Mouse (Mus musculus) hindbrain, embryonic 14.5 days (tissue): Measurements from ENCODE around the gene Calml3. TPM values are rescaled to one million over a fixed set of nuclear protein-coding genes. Genes with fewer than 3 reads are reported as not detected.
A peak's percentile ranks its signal among the peaks of the same experiment; 100 is the strongest.

Experiments used
- ATAC-seq: fragments of 200-750 bp; cut with Nextera tagmentation; 2 replicates; pipeline ENCODE4 v1.8.0; 2017; ENCODE audit warnings: moderate number of reproducible peaks, mild to moderate bottlenecking, moderate TSS enrichment, moderate library complexity; ENCODE audit not compliant: low FRiP score
- DNase-seq: peaks from one replicate; pipeline ENCODE4 v3.0.0-alpha.2; 2015; ENCODE audit warnings: low spot score
- H3K27ac ChIP-seq: fragments of 300-500 bp; sonication (generic); 2 replicates; pipeline ENCODE4 v1.5.1; 2014; ENCODE audit warnings: mild to moderate bottlenecking, moderate library complexity
- H3K27me3 ChIP-seq: fragments of 300-500 bp; sonication (generic); 2 replicates; pipeline ENCODE4 v1.6.1; 2014; ENCODE audit warnings: mild to moderate bottlenecking, low read length, mixed read lengths; ENCODE audit not compliant: control insufficient read depth, insufficient read depth
- H3K36me3 ChIP-seq: fragments of 300-500 bp; sonication (generic); replicated peaks from 2 replicates; pipeline ENCODE4 v1.6.1; 2014; ENCODE audit not compliant: control insufficient read depth, insufficient read depth
- H3K4me1 ChIP-seq: fragments of 300-500 bp; sonication (generic); replicated peaks from 2 replicates; pipeline ENCODE4 v1.6.1; 2014; ENCODE audit warnings: antibody characterized with exemption, low read length, mixed read lengths; ENCODE audit not compliant: control insufficient read depth, insufficient read depth
- H3K4me2 ChIP-seq: fragments of 300-500 bp; sonication (generic); replicated peaks from 2 replicates; pipeline ENCODE4 v1.6.1; 2014; ENCODE audit warnings: mild to moderate bottlenecking, moderate library complexity
- H3K4me3 ChIP-seq: fragments of 300-500 bp; sonication (generic); replicated peaks from 2 replicates; pipeline ENCODE4 v1.5.1; 2014; ENCODE audit warnings: mild to moderate bottlenecking, low read length
- H3K9ac ChIP-seq: fragments of 300-500 bp; sonication (generic); 2 replicates; pipeline ENCODE4 v1.6.1; 2014
- H3K9me3 ChIP-seq: fragments of 300-500 bp; sonication (generic); 2 replicates; pipeline ENCODE4 v1.6.1; 2016; ENCODE audit warnings: low read length; ENCODE audit not compliant: control insufficient read depth
- WGBS: fragments of 180-500 bp; shearing (Covaris S2); extraction: QIAGEN DNeasy Blood & Tissue Kit; methylation state at CpG from one replicate; pipeline ENCODE4 v1.1.7; 2014; 5-methylcytosine and 5-hydroxymethylcytosine counted together
- polyA plus RNA-seq: library from polyadenylated mRNA; unstranded; fragments of >200 nt; fragmentation: Nextera tagmentation; extraction: Ambion mirVana; gene quantifications from 2 replicates; pipeline ENCODE4 v1.2.1, GENCODE M21; 2014

Gene Calml3
- polyA plus RNA-seq, 1 experiment from 2014 or later, result not detected

GRCm38 (mm10) chr13:3788588-3788987 lies 15.5 kb downstream of the Calml3 start:
- ATAC-seq (no peak), DNase-seq (no peak)
- Histone ChIP-seq H3K9me3 (no peaks in the 10 kb centered on the region), H3K27ac (no peak overlapping the region), H3K36me3 (no peaks in the 10 kb centered on the region), H3K4me3 (no peak overlapping the region), H3K4me1 (no peaks in the 10 kb centered on the region), H3K4me2 (no peak overlapping the region), H3K27me3 (no peaks in the 10 kb centered on the region), H3K9ac (no peak overlapping the region)
- WGBS, result 94% methylated on average over 2 of the region's 2 CpGs

- no peaks in the 10 kb centered on the region for H3K4me1 ChIP-seq
- no peaks in the 10 kb centered on the region for H3K36me3 ChIP-seq
- H3K27ac ChIP-seq, result no peak overlapping the region
- ATAC-seq, result no peak
- no peak overlapping the region for H3K9ac ChIP-seq
- no peaks in the 10 kb centered on the region for H3K9me3 ChIP-seq
- no peak overlapping the region for H3K4me3 ChIP-seq
- no peak overlapping the region for H3K4me2 ChIP-seq
- WGBS, result 88% methylated on average over 3 of the region's 3 CpGs
- no peaks in the 10 kb centered on the region for H3K27me3 ChIP-seq
- DNase-seq, result no peak
Measured at GRCm38 (mm10) chr13:3787644-3788043, 16.5 kb downstream of the Calml3 start.

GRCm38 (mm10) chr13:3787102-3787501 lies 17.0 kb downstream of the Calml3 start:
- DNase-seq (no peak), ATAC-seq (no peak)
- 63% methylated on average over 4 of the region's 4 CpGs for WGBS
- Histone ChIP-seq H3K9ac (no peak overlapping the region), H3K27me3 (no peaks in the 10 kb centered on the region), H3K36me3 (no peaks in the 10 kb centered on the region), H3K9me3 (no peaks in the 10 kb centered on the region), H3K4me3 (no peak overlapping the region), H3K27ac (no peak overlapping the region), H3K4me2 (no peak overlapping the region), H3K4me1 (no peaks in the 10 kb centered on the region)

- Histone ChIP-seq H3K9ac (no peak overlapping the region), H3K27me3 (no peaks in the 10 kb centered on the region), H3K9me3 (no peaks in the 10 kb centered on the region), H3K27ac (no peak overlapping the region), H3K4me3 (no peak overlapping the region), H3K4me1 (no peaks in the 10 kb centered on the region), H3K36me3 (no peaks in the 10 kb centered on the region), H3K4me2 (no peak overlapping the region)
- 81% methylated on average over 2 of the region's 2 CpGs for WGBS
- no peak for DNase-seq
- no peak for ATAC-seq
Measured at GRCm38 (mm10) chr13:3783621-3784020, 20.5 kb downstream of the Calml3 start.

GRCm38 (mm10) chr13:3782499-3782898 lies 21.6 kb downstream of the Calml3 start:
- Histone ChIP-seq H3K9me3 (no peaks in the 10 kb centered on the region), H3K27ac (no peak overlapping the region), H3K4me1 (no peaks in the 10 kb centered on the region), H3K27me3 (no peaks in the 10 kb centered on the region), H3K4me2 (no peak overlapping the region), H3K36me3 (no peaks in the 10 kb centered on the region), H3K9ac (no peak overlapping the region), H3K4me3 (no peak overlapping the region)
- DNase-seq (no peak), ATAC-seq (peak; percentile 40; the same call in 1 of the 2 replicates)
- 8% methylated on average over 2 of the region's 2 CpGs for whole genome bisulfite sequencing

- WGBS, result 78% methylated on average over 8 of the region's 8 CpGs
Measured at GRCm38 (mm10) chr13:3779575-3780226, 24.4 kb downstream of the Calml3 start.

GRCm38 (mm10) chr13:3778591-3779364 lies 25.3 kb downstream of the Calml3 start:
- Histone ChIP-seq H3K4me3 (no peak overlapping the region), H3K4me1 (no peaks in the 10 kb centered on the region), H3K4me2 (no peak overlapping the region), H3K9me3 (no peaks in the 10 kb centered on the region), H3K36me3 (no peaks in the 10 kb centered on the region), H3K9ac (no peak overlapping the region), H3K27ac (no peak overlapping the region), H3K27me3 (no peaks in the 10 kb centered on the region)
- no peak for ATAC-seq
- no peak for DNase-seq
- 86% methylated on average over 4 of the region's 4 CpGs for WGBS

More at GRCm38 (mm10) chr13:3779575-3780226, 24.4 kb downstream of the Calml3 start:
- H3K27me3 ChIP-seq, result no peaks in the 10 kb centered on the region
- H3K9ac ChIP-seq, result no peak overlapping the region
- no peaks in the 10 kb centered on the region for H3K9me3 ChIP-seq
- H3K4me3 ChIP-seq, result no peak overlapping the region
- no peak overlapping the region for H3K4me2 ChIP-seq
- no peak for DNase-seq
- H3K36me3 ChIP-seq, result no peaks in the 10 kb centered on the region
- H3K27ac ChIP-seq, result no peak overlapping the region
- ATAC-seq, result no peak
- H3K4me1 ChIP-seq, result no peaks in the 10 kb centered on the region

GRCm38 (mm10) chr13:3777216-3777912 lies 26.8 kb downstream of the Calml3 start:
- no peaks in the 10 kb centered on the region for H3K36me3 ChIP-seq
- no peak for DNase-seq
- H3K27me3 ChIP-seq, result no peaks in the 10 kb centered on the region
- no peaks in the 10 kb centered on the region for H3K9me3 ChIP-seq
- H3K4me1 ChIP-seq, result no peaks in the 10 kb centered on the region
- 88% methylated on average over 5 of the region's 5 CpGs for WGBS
- no peak overlapping the region for H3K27ac ChIP-seq
- H3K4me3 ChIP-seq, result no peak overlapping the region
- ATAC-seq, result no peak
- no peak overlapping the region for H3K4me2 ChIP-seq
- no peak overlapping the region for H3K9ac ChIP-seq

- ATAC-seq, result no peak
- 92% methylated on average over 4 of the region's 4 CpGs for WGBS
Measured at GRCm38 (mm10) chr13:3776446-3776845, 27.7 kb downstream of the Calml3 start.

More at GRCm38 (mm10) chr13:3776446-3776845, 27.7 kb downstream of the Calml3 start:
- no peaks in the 10 kb centered on the region for H3K36me3 ChIP-seq
- no peak overlapping the region for H3K9ac ChIP-seq
- H3K4me1 ChIP-seq, result no peaks in the 10 kb centered on the region
- H3K4me2 ChIP-seq, result no peak overlapping the region
- no peaks in the 10 kb centered on the region for H3K27me3 ChIP-seq
- H3K27ac ChIP-seq, result no peak overlapping the region
- no peaks in the 10 kb centered on the region for H3K9me3 ChIP-seq
- no peak overlapping the region for H3K4me3 ChIP-seq
- DNase-seq, result no peak
